Mouse (Mus musculus) adrenal gland, adult 18-20 months (tissue): ENCODE data around the gene Aph1a. TPM values are rescaled to one million over a fixed set of nuclear protein-coding genes. Genes with fewer than 3 reads are reported as not detected.

Experiments
- DNase-seq, 2 experiments: peaks; one replicate each; pipeline ENCODE4 v3.0.0; 2021 to 2022; ENCODE audit warnings: low spot score in 2 of 2
- total RNA-seq, 2 experiments: library from RNA; stranded (reverse); gene quantifications; 1 replicate in 1 of 2; 2 replicates in 1 of 2; pipeline ENCODE4 v1.2.3; 2021

The Aph1a gene
- total RNA-seq, 2 experiments from 2014 or later = 103 to 120 TPM

GRCm38 (mm10) chr3:95945731-95946240, 52.0 kb downstream of the Aph1a start:
- DNase-seq = no peak

Other genes starting within 250 kb of the Aph1a start
- 100 to 1,000 TPM; 138 to 228 TPM for gene Mcl1, start 235.2 kb upstream of the Aph1a start, total RNA-seq
- 10 to 100 TPM in 1 of 2 experiments, 1 to 10 TPM in 1; 8.6 to 10.1 TPM for gene Adamtsl4, start 206.1 kb upstream of the Aph1a start, total RNA-seq
- gene Ecm1, start 154.4 kb upstream of the Aph1a start, total RNA-seq = 100 to 1,000 TPM; 427 to 665 TPM
- 10 to 100 TPM; 45.5 to 52.1 TPM for gene Tars2, start 133.8 kb upstream of the Aph1a start, total RNA-seq
- gene Rprd2, start 75.1 kb upstream of the Aph1a start, total RNA-seq = 10 to 100 TPM; 43.0 to 46.8 TPM
- 10 to 100 TPM; 26.7 to 32.8 TPM for gene Prpf3, start 38.1 kb upstream of the Aph1a start, total RNA-seq
- 100 to 1,000 TPM; 252 to 270 TPM for gene Mrps21, start 22.4 kb upstream of the Aph1a start, total RNA-seq
- gene Ciart, start 11.7 kb upstream of the Aph1a start, total RNA-seq = 1 to 10 TPM; 2.1 to 3.2 TPM
- gene BC028528, start 2.0 kb upstream of the Aph1a start, total RNA-seq = 10 to 100 TPM; 12.0 to 20.3 TPM
- gene Car14, start 10.7 kb downstream of the Aph1a start, total RNA-seq = 1 to 10 TPM; 1.1 to 3.6 TPM
- gene Anp32e, start 35.3 kb downstream of the Aph1a start, total RNA-seq = 100 to 1,000 TPM in 1 of 2 experiments, 10 to 100 TPM in 1; 92.2 to 101 TPM
- gene Plekho1, start 102.0 kb downstream of the Aph1a start, total RNA-seq = 10 to 100 TPM; 20.9 to 32.2 TPM
- gene Vps45, start 164.5 kb downstream of the Aph1a start, total RNA-seq = 10 to 100 TPM; 26.4 to 31.4 TPM
- 10 to 100 TPM; 32.1 to 35.0 TPM for gene Otud7b, start 210.6 kb downstream of the Aph1a start, total RNA-seq